Mouse (Mus musculus): Measurements from ENCODE around the gene Bpifa2.
"Not testable (repeated sequence)": the region's sequence is repeated elsewhere in the genome, so short reads cannot be mapped to it uniquely, and the experiment has no call there.

Gene Bpifa2

GRCm38 (mm10) chr2:154007965-154008364 lies at the start of gene Bpifa2:
Gene Bpifa2 (plus strand): TSS chr2:154008265.
- no peak for DNase-seq (ENCODE audit: low read depth)

GRCm38 (mm10) chr2:153962821-153963331 lies 45.2 kb upstream of the Bpifa2 start:
- no peak for DNase-seq (ENCODE audit: low read depth)

DNA sequence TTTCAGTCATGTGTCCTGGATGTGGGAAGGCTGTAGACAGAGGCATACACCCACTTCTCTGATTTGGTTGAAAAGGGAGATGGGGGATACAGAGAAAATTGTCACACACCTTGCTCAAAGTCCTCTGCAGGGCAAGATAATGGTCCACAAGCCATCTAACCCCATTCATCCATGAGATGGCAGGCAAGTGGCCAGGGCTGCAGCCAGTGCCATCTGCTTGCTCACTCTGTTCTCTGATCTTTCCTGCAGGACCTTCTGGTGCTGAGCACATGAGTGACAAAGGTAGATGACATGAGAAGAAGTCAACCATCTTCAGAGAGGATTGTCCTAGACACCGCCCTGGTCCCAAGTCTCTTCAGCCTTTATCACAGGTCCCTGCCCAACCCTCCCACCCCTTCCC lies 44.7 kb upstream of the Bpifa2 start:
- no peak for DNase-seq (ENCODE audit: low read depth)

GRCm38 (mm10) chr2:153970221-153970620 lies 37.8 kb upstream of the Bpifa2 start:
- no peak for DNase-seq (ENCODE audit: low read depth)

GRCm38 (mm10) chr2:153974582-153974981 lies 33.5 kb upstream of the Bpifa2 start, which contains the start of gene Bpifa6:
Gene Bpifa6 (plus strand): TSS chr2:153974945.
- DNase-seq (ENCODE audit: low read depth): no peak

GRCm38 (mm10) chr2:153995770-153996169 lies 12.3 kb upstream of the Bpifa2 start:
- DNase-seq (ENCODE audit: low read depth): peak; percentile 7

DNA sequence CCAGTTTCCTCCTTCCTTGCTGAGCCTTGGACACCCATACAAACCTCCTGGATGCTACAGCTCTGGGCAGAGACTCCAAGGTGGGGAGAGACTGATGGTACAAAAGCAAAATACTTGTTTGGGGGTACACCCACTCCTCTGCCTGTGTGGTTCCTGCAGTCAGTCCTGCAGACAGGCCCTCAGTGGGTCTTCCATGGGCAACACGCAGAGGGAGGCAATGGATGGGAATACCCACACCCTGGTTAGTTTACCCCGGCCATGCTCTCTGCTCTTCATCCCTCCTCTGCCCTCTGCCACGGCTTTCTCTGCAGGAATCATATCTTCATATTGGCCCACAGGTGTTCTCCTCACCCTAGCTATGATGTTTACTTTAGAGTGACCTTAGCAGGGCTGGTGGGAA lies 7.6 kb upstream of the Bpifa2 start:
- DNase-seq (ENCODE audit: low read depth): no peak

DNA sequence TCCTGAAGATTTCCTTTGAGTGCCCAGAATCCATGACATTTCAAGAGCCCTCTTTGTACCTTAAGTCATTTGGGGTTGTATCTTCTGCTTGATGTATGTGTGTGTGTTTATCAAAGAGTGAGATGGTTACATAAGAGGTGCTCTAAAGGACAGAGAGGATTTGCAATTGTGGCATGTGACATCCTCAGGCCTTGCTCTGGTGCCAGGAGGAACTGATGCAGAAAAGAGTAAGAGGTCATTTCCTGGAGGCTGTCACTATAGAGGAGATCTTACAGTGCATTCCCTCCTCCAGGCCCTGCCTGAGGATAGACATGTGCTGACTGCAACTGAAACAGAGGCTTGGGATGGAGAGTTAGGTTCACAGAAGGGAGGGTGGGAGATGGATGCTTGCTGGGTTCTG lies 7.0 kb upstream of the Bpifa2 start:
- DNase-seq (ENCODE audit: low read depth): no peak

GRCm38 (mm10) chr2:154004456-154004855 lies 3.6 kb upstream of the Bpifa2 start:
- DNase-seq (ENCODE audit: low read depth): no peak

DNA sequence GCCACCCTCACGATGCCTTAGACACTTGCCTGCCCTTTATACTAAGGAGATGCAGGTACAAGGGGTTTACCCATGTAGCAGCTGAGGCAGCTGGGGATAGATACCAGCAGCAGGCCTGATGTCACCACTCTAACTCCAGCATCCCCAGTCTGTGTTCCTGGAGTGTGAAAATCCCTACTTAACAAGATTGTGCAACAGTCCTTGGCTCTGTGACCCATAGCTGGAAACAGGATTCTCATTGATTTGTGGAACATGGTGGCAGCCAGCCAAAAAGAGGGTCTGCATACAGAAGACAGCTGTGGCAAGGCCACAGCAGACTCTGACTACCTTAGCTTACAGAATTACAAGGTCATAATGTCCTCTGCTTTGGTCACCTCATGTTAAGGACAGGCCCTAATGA lies 3.0 kb upstream of the Bpifa2 start:
- no peak for DNase-seq (ENCODE audit: low read depth)

- DNase-seq (ENCODE audit: low read depth): no peak
Measured at GRCm38 (mm10) chr2:154005734-154006133, 2.3 kb upstream of the Bpifa2 start.

GRCm38 (mm10) chr2:154006331-154006730 lies 1.7 kb upstream of the Bpifa2 start:
- no peak for DNase-seq (ENCODE audit: low read depth)

- no peak for DNase-seq (ENCODE audit: low read depth)
Measured at GRCm38 (mm10) chr2:154007381-154007780, 684 bp upstream of the Bpifa2 start.

- DNase-seq (ENCODE audit: low read depth): no peak
Measured at GRCm38 (mm10) chr2:154017990-154018389, 9.9 kb downstream of the Bpifa2 start.

DNA sequence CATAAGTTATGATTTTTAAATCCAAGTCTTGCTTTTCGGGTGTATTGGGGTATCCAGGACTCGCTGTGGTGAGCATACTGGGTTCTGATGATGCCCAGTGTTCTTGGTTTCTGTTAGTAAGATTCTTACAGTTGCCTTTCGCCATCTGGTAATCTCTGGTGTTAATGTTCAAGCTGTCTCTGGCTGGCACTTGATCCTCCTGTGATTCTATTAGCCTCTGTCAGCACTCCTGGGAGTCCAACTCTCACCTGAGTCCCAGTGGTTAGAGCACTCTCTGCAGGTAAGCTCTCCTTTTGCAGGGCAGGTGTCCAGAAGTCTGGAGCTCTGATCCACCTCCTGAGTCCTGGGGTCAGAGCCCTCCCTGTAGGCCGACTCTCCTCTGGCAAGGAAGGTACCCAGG lies 16.6 kb downstream of the Bpifa2 start:
- DNase-seq (ENCODE audit: low read depth): not testable (repeated sequence)

- DNase-seq (ENCODE audit: low read depth): peak; percentile 1
Measured at GRCm38 (mm10) chr2:154038932-154039331, 30.9 kb downstream of the Bpifa2 start.

- DNase-seq (ENCODE audit: low read depth): no peak
Measured at GRCm38 (mm10) chr2:154044743-154045142, 36.7 kb downstream of the Bpifa2 start.

DNA sequence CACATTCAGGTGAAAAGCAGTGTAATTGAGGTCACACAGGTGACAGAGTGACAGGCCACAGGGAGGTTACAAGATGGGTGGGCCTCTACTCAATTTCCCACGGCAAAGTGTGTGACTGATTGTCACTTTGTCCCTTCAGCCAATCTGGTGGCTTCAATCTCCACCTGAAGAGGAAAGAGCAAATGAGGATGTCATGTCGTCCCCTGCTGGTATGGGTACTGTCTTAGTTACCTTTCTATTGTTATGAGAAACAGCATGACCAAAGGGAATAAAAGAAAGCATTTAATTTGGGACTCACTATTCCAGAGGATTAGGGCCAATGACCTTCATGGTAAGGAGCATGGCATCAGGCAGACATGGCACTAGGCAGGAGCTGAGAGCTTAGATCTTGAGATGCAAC lies 50.6 kb downstream of the Bpifa2 start:
- no peak for DNase-seq (ENCODE audit: low read depth)

Data from c-Kit-positive CD71-positive TER-119-negative erythroid progenitor cells, embryonic 14.5 days (primary cell).